Mouse (Mus musculus): ENCODE results near the gene Zfp536. TPM values are rescaled to one million over a fixed set of nuclear protein-coding genes. Genes with fewer than 3 reads are reported as not detected.

Zfp536 gene
- total and polyA plus RNA-seq, 2 experiments from 2014 or later: 3.3 to 16.4 TPM

GRCm38 (mm10) chr7:37560581-37560980, 212.9 kb downstream of the Zfp536 start:
- TF ChIP-seq EP300 (IDR thresholded peaks at IDR 0.05; ENCODE audit: low read depth) (no peak), CTCF (IDR thresholded peaks at IDR 0.05; ENCODE audit: low read depth) (no peak)
- no peak for ATAC-seq (ENCODE audit: insufficient read depth, low read depth)
- WGBS: 76% methylated on average over 7 of the region's 7 CpGs

GRCm38 (mm10) chr7:37559851-37560250, 213.6 kb downstream of the Zfp536 start:
- Histone ChIP-seq H3K4me1 (ENCODE audit: control insufficient read depth, insufficient read depth) (peaks cover 3% of the 10 kb centered on the region; the same call in 1 of the 2 replicates), H3K9me3 (replicated peaks; ENCODE audit: control insufficient read depth, low read length) (no peaks in the 10 kb centered on the region), H3K27ac (ENCODE audit: low read depth) (no peak overlapping the region), H3K9ac (replicated peaks; ENCODE audit: low read depth, low read length) (no peak overlapping the region), H3K4me3 (ENCODE audit: low read depth, low read length) (no peak overlapping the region), H3K4me2 (ENCODE audit: low read depth, low read length) (no peak overlapping the region), H3K36me3 (replicated peaks; ENCODE audit: control insufficient read depth, insufficient read depth, low read length) (no peaks in the 10 kb centered on the region), H3K27me3 (ENCODE audit: control insufficient read depth, insufficient read depth, low read length) (no peaks in the 10 kb centered on the region)
- ATAC-seq (ENCODE audit: insufficient read depth, low read depth) (no peak), DNase-seq (ENCODE audit: low spot score) (no peak)
- WGBS: 56% methylated on average over 3 of the region's 3 CpGs
- TF ChIP-seq EP300 (IDR thresholded peaks at IDR 0.05; ENCODE audit: low read depth): no peak
- no peak for TF ChIP-seq CTCF (IDR thresholded peaks at IDR 0.05; ENCODE audit: low read depth)

More at GRCm38 (mm10) chr7:37560581-37560980, 212.9 kb downstream of the Zfp536 start:
- Histone ChIP-seq H3K36me3 (replicated peaks; ENCODE audit: control insufficient read depth, insufficient read depth, low read length) (no peaks in the 10 kb centered on the region), H3K4me2 (ENCODE audit: low read depth, low read length) (no peak overlapping the region), H3K9ac (replicated peaks; ENCODE audit: low read depth, low read length) (no peak overlapping the region), H3K27ac (ENCODE audit: low read depth) (no peak overlapping the region), H3K4me3 (ENCODE audit: low read depth, low read length) (no peak overlapping the region), H3K4me1 (ENCODE audit: control insufficient read depth, insufficient read depth) (peaks cover 3% of the 10 kb centered on the region; the same call in 1 of the 2 replicates), H3K9me3 (replicated peaks; ENCODE audit: control insufficient read depth, low read length) (no peaks in the 10 kb centered on the region), H3K27me3 (ENCODE audit: control insufficient read depth, insufficient read depth, low read length) (no peaks in the 10 kb centered on the region)
- DNase-seq (ENCODE audit: low spot score): no peak

GRCm38 (mm10) chr7:37559341-37559740, 214.1 kb downstream of the Zfp536 start:
- Histone ChIP-seq H3K4me2 (ENCODE audit: low read depth, low read length) (no peak overlapping the region), H3K9ac (replicated peaks; ENCODE audit: low read depth, low read length) (no peak overlapping the region), H3K36me3 (replicated peaks; ENCODE audit: control insufficient read depth, insufficient read depth, low read length) (no peaks in the 10 kb centered on the region), H3K9me3 (replicated peaks; ENCODE audit: control insufficient read depth, low read length) (no peaks in the 10 kb centered on the region), H3K27ac (ENCODE audit: low read depth) (no peak overlapping the region), H3K4me1 (ENCODE audit: control insufficient read depth, insufficient read depth) (peaks cover 3% of the 10 kb centered on the region; the same call in 1 of the 2 replicates), H3K4me3 (ENCODE audit: low read depth, low read length) (no peak overlapping the region), H3K27me3 (ENCODE audit: control insufficient read depth, insufficient read depth, low read length) (no peaks in the 10 kb centered on the region)
- ATAC-seq (ENCODE audit: insufficient read depth, low read depth): no peak
- no peak for DNase-seq (ENCODE audit: low spot score)
- WGBS: 72% methylated on average over 6 of the region's 6 CpGs
- TF ChIP-seq EP300 (IDR thresholded peaks at IDR 0.05; ENCODE audit: low read depth) (no peak), CTCF (IDR thresholded peaks at IDR 0.05; ENCODE audit: low read depth) (no peak)

GRCm38 (mm10) chr7:37556811-37557210, 216.6 kb downstream of the Zfp536 start:
- H3K4me3 ChIP-seq (ENCODE audit: low read depth, low read length): no peak overlapping the region
- TF ChIP-seq CTCF (IDR thresholded peaks at IDR 0.05; ENCODE audit: low read depth): no peak
- TF ChIP-seq EP300 (IDR thresholded peaks at IDR 0.05; ENCODE audit: low read depth): no peak
- WGBS: 86% methylated on average over 1 of the region's 1 CpGs
- H3K27ac ChIP-seq (ENCODE audit: low read depth): no peak overlapping the region
- no peak overlapping the region for H3K9ac ChIP-seq (replicated peaks; ENCODE audit: low read depth, low read length)
- no peaks in the 10 kb centered on the region for H3K36me3 ChIP-seq (replicated peaks; ENCODE audit: control insufficient read depth, insufficient read depth, low read length)
- no peak for DNase-seq (ENCODE audit: low spot score)
- H3K9me3 ChIP-seq (replicated peaks; ENCODE audit: control insufficient read depth, low read length): no peaks in the 10 kb centered on the region
- no peak for ATAC-seq (ENCODE audit: insufficient read depth, low read depth)
- no peak overlapping the region for H3K4me2 ChIP-seq (ENCODE audit: low read depth, low read length)
- H3K4me1 ChIP-seq (ENCODE audit: control insufficient read depth, insufficient read depth): no peaks in the 10 kb centered on the region
- no peaks in the 10 kb centered on the region for H3K27me3 ChIP-seq (ENCODE audit: control insufficient read depth, insufficient read depth, low read length)

GRCm38 (mm10) chr7:37554405-37554804, 219.0 kb downstream of the Zfp536 start:
- DNase-seq (ENCODE audit: low spot score) (no peak), ATAC-seq (ENCODE audit: insufficient read depth, low read depth) (no peak)
- no peak overlapping the region for H3K9ac ChIP-seq (replicated peaks; ENCODE audit: low read depth, low read length)
- H3K9me3 ChIP-seq (replicated peaks; ENCODE audit: control insufficient read depth, low read length): no peaks in the 10 kb centered on the region
- WGBS: 69% methylated on average over 5 of the region's 5 CpGs
- no peaks in the 10 kb centered on the region for H3K36me3 ChIP-seq (replicated peaks; ENCODE audit: control insufficient read depth, insufficient read depth, low read length)
- H3K27me3 ChIP-seq (ENCODE audit: control insufficient read depth, insufficient read depth, low read length): no peaks in the 10 kb centered on the region
- no peak overlapping the region for H3K4me2 ChIP-seq (ENCODE audit: low read depth, low read length)
- no peak overlapping the region for H3K27ac ChIP-seq (ENCODE audit: low read depth)
- TF ChIP-seq EP300 (IDR thresholded peaks at IDR 0.05; ENCODE audit: low read depth) (no peak), CTCF (IDR thresholded peaks at IDR 0.05; ENCODE audit: low read depth) (no peak)
- H3K4me3 ChIP-seq (ENCODE audit: low read depth, low read length): no peak overlapping the region
- no peaks in the 10 kb centered on the region for H3K4me1 ChIP-seq (ENCODE audit: control insufficient read depth, insufficient read depth)

- WGBS: 60% methylated on average over 3 of the region's 3 CpGs
- DNase-seq (ENCODE audit: low spot score): no peak
These were observed 219.8 kb downstream of the Zfp536 start for GRCm38 (mm10) chr7:37553646-37554045.

More at GRCm38 (mm10) chr7:37553646-37554045, 219.8 kb downstream of the Zfp536 start:
- Histone ChIP-seq H3K4me3 (ENCODE audit: low read depth, low read length) (no peak overlapping the region), H3K36me3 (replicated peaks; ENCODE audit: control insufficient read depth, insufficient read depth, low read length) (no peaks in the 10 kb centered on the region), H3K4me1 (ENCODE audit: control insufficient read depth, insufficient read depth) (no peaks in the 10 kb centered on the region), H3K27me3 (ENCODE audit: control insufficient read depth, insufficient read depth, low read length) (no peaks in the 10 kb centered on the region), H3K9me3 (replicated peaks; ENCODE audit: control insufficient read depth, low read length) (no peaks in the 10 kb centered on the region), H3K4me2 (ENCODE audit: low read depth, low read length) (no peak overlapping the region), H3K9ac (replicated peaks; ENCODE audit: low read depth, low read length) (no peak overlapping the region), H3K27ac (ENCODE audit: low read depth) (no peak overlapping the region)
- TF ChIP-seq EP300 (IDR thresholded peaks at IDR 0.05; ENCODE audit: low read depth) (no peak), CTCF (IDR thresholded peaks at IDR 0.05; ENCODE audit: low read depth) (no peak)
- no peak for ATAC-seq (ENCODE audit: insufficient read depth, low read depth)

Measured in heart, postnatal 0 days (tissue).